Mouse (Mus musculus): ENCODE measurements at regions not wholly inside any gene's neighbourhood (a gene's known extent, or its start where the extent isn't known, plus 50 kb on each side); places are given as distances from the start of the nearest gene placed in this dataset.

DNA sequence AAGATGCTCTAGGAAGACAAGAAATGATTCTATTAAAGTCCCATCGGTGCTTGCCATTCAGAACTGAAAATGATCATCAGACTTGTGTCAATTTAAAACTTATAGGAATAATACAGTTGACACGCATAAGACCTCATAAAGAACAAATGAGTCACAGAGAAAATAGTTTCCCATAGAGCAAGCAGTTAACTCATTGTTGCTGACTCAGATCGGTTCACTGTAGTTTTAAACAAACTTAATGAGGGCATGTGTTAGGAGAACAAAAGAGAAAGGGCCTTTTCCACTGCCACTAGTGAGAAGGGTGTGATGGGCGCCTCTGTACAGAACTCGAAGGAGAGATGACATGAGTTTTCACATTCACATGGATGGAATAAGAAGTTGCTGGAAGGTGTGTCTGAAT lies 118.3 kb upstream of the Ifne start:
- H3K9me3 ChIP-seq (ENCODE audit: control insufficient read depth, low read depth, low read length): no peaks in the 10 kb centered on the region
- H3K4me1 ChIP-seq (ENCODE audit: control insufficient read depth, insufficient read depth, low read length): no peaks in the 10 kb centered on the region
- 74% methylated on average over 5 of the region's 5 CpGs for WGBS
- no peak overlapping the region for H3K27ac ChIP-seq (ENCODE audit: low read length)
- H3K9ac ChIP-seq (replicated peaks; ENCODE audit: low read depth, low read length): no peak overlapping the region
- no peak overlapping the region for H3K4me3 ChIP-seq (ENCODE audit: low read depth, low read length)
- ATAC-seq (ENCODE audit: insufficient number of reproducible peaks, insufficient read depth, low FRiP score, low read depth): no peak
- H3K4me2 ChIP-seq (replicated peaks; ENCODE audit: low read depth, low read length): no peak overlapping the region
- H3K27me3 ChIP-seq (ENCODE audit: control insufficient read depth, insufficient read depth, low read length): no peaks in the 10 kb centered on the region
- no peaks in the 10 kb centered on the region for H3K36me3 ChIP-seq (ENCODE audit: control insufficient read depth, insufficient read depth, low read length)

- Histone ChIP-seq H3K27me3 (ENCODE audit: control insufficient read depth, insufficient read depth, low read length) (no peaks in the 10 kb centered on the region), H3K36me3 (ENCODE audit: control insufficient read depth, insufficient read depth, low read length) (no peaks in the 10 kb centered on the region), H3K4me1 (ENCODE audit: control insufficient read depth, insufficient read depth, low read length) (no peaks in the 10 kb centered on the region), H3K9me3 (ENCODE audit: control insufficient read depth, low read depth, low read length) (no peaks in the 10 kb centered on the region), H3K4me3 (ENCODE audit: low read depth, low read length) (no peak overlapping the region), H3K27ac (ENCODE audit: low read length) (no peak overlapping the region), H3K4me2 (replicated peaks; ENCODE audit: low read depth, low read length) (no peak overlapping the region), H3K9ac (replicated peaks; ENCODE audit: low read depth, low read length) (no peak overlapping the region)
- 77% methylated on average over 5 of the region's 5 CpGs for WGBS
- ATAC-seq (ENCODE audit: insufficient number of reproducible peaks, insufficient read depth, low FRiP score, low read depth): no peak
Measured at GRCm38 (mm10) chr4:88995129-88995919, 115.3 kb upstream of the Ifne start.

- no peak for ATAC-seq (ENCODE audit: insufficient number of reproducible peaks, insufficient read depth, low FRiP score, low read depth)
- WGBS: 76% methylated on average over 4 of the region's 4 CpGs
Measured at GRCm38 (mm10) chr4:88994486-88994885, 114.5 kb upstream of the Ifne start.

GRCm38 (mm10) chr4:88992498-88992897 lies 112.5 kb upstream of the Ifne start:
- Histone ChIP-seq H3K27me3 (ENCODE audit: control insufficient read depth, insufficient read depth, low read length) (no peaks in the 10 kb centered on the region), H3K4me3 (ENCODE audit: low read depth, low read length) (no peak overlapping the region), H3K4me1 (ENCODE audit: control insufficient read depth, insufficient read depth, low read length) (no peaks in the 10 kb centered on the region), H3K36me3 (ENCODE audit: control insufficient read depth, insufficient read depth, low read length) (no peaks in the 10 kb centered on the region), H3K9me3 (ENCODE audit: control insufficient read depth, low read depth, low read length) (no peaks in the 10 kb centered on the region), H3K27ac (ENCODE audit: low read length) (no peak overlapping the region), H3K9ac (replicated peaks; ENCODE audit: low read depth, low read length) (no peak overlapping the region), H3K4me2 (replicated peaks; ENCODE audit: low read depth, low read length) (no peak overlapping the region)
- no peak for ATAC-seq (ENCODE audit: insufficient number of reproducible peaks, insufficient read depth, low FRiP score, low read depth)
- WGBS: 91% methylated on average over 2 of the region's 2 CpGs

More at GRCm38 (mm10) chr4:88994486-88994885, 114.5 kb upstream of the Ifne start:
- H3K4me2 ChIP-seq (replicated peaks; ENCODE audit: low read depth, low read length): no peak overlapping the region
- no peak overlapping the region for H3K4me3 ChIP-seq (ENCODE audit: low read depth, low read length)
- H3K27me3 ChIP-seq (ENCODE audit: control insufficient read depth, insufficient read depth, low read length): no peaks in the 10 kb centered on the region
- no peaks in the 10 kb centered on the region for H3K36me3 ChIP-seq (ENCODE audit: control insufficient read depth, insufficient read depth, low read length)
- H3K27ac ChIP-seq (ENCODE audit: low read length): no peak overlapping the region
- no peaks in the 10 kb centered on the region for H3K9me3 ChIP-seq (ENCODE audit: control insufficient read depth, low read depth, low read length)
- no peak overlapping the region for H3K9ac ChIP-seq (replicated peaks; ENCODE audit: low read depth, low read length)
- no peaks in the 10 kb centered on the region for H3K4me1 ChIP-seq (ENCODE audit: control insufficient read depth, insufficient read depth, low read length)

GRCm38 (mm10) chr4:88988363-88988762 lies 108.4 kb upstream of the Ifne start:
- WGBS: 37% methylated on average over 4 of the region's 4 CpGs
- Histone ChIP-seq H3K4me1 (ENCODE audit: control insufficient read depth, insufficient read depth, low read length) (no peaks in the 10 kb centered on the region), H3K9ac (replicated peaks; ENCODE audit: low read depth, low read length) (no peak overlapping the region), H3K4me2 (replicated peaks; ENCODE audit: low read depth, low read length) (no peak overlapping the region), H3K27ac (ENCODE audit: low read length) (no peak overlapping the region), H3K4me3 (ENCODE audit: low read depth, low read length) (no peak overlapping the region), H3K9me3 (ENCODE audit: control insufficient read depth, low read depth, low read length) (no peaks in the 10 kb centered on the region), H3K36me3 (ENCODE audit: control insufficient read depth, insufficient read depth, low read length) (no peaks in the 10 kb centered on the region), H3K27me3 (ENCODE audit: control insufficient read depth, insufficient read depth, low read length) (no peaks in the 10 kb centered on the region)
- no peak for ATAC-seq (ENCODE audit: insufficient number of reproducible peaks, insufficient read depth, low FRiP score, low read depth)

DNA sequence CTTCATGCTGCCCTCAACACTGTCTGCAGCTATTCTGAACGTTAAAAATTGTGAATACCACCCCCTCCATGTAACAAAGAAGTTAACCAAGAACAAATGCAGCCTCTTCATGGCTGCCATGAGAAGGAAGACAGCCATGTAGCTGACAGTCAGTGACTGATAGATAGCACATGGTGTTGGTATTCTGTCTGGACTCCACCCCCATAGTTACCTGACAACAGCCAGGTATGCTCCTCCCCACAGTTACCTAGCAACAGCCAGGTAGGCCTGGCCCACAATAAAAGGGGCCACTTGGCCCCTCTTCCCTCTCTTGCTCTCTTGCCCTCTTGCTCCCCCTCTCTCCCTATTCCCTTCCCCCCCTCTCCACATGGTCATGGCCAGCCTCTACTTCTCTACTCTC lies 107.1 kb upstream of the Ifne start:
- H3K27me3 ChIP-seq (ENCODE audit: control insufficient read depth, insufficient read depth, low read length): no peaks in the 10 kb centered on the region
- H3K36me3 ChIP-seq (ENCODE audit: control insufficient read depth, insufficient read depth, low read length): no peaks in the 10 kb centered on the region
- no peaks in the 10 kb centered on the region for H3K9me3 ChIP-seq (ENCODE audit: control insufficient read depth, low read depth, low read length)
- no peak overlapping the region for H3K9ac ChIP-seq (replicated peaks; ENCODE audit: low read depth, low read length)
- no peaks in the 10 kb centered on the region for H3K4me1 ChIP-seq (ENCODE audit: control insufficient read depth, insufficient read depth, low read length)
- H3K4me3 ChIP-seq (ENCODE audit: low read depth, low read length): no peak overlapping the region
- no peak overlapping the region for H3K27ac ChIP-seq (ENCODE audit: low read length)
- no peak for ATAC-seq (ENCODE audit: insufficient number of reproducible peaks, insufficient read depth, low FRiP score, low read depth)
- WGBS: 56% methylated on average over 1 of the region's 1 CpGs
- H3K4me2 ChIP-seq (replicated peaks; ENCODE audit: low read depth, low read length): no peak overlapping the region

- no peaks in the 10 kb centered on the region for H3K27me3 ChIP-seq (ENCODE audit: control insufficient read depth, insufficient read depth, low read length)
- ATAC-seq (ENCODE audit: insufficient number of reproducible peaks, insufficient read depth, low FRiP score, low read depth): no peak
- 84% methylated on average over 3 of the region's 3 CpGs for WGBS
Measured at GRCm38 (mm10) chr4:88982457-88982856, 102.5 kb upstream of the Ifne start.

DNA sequence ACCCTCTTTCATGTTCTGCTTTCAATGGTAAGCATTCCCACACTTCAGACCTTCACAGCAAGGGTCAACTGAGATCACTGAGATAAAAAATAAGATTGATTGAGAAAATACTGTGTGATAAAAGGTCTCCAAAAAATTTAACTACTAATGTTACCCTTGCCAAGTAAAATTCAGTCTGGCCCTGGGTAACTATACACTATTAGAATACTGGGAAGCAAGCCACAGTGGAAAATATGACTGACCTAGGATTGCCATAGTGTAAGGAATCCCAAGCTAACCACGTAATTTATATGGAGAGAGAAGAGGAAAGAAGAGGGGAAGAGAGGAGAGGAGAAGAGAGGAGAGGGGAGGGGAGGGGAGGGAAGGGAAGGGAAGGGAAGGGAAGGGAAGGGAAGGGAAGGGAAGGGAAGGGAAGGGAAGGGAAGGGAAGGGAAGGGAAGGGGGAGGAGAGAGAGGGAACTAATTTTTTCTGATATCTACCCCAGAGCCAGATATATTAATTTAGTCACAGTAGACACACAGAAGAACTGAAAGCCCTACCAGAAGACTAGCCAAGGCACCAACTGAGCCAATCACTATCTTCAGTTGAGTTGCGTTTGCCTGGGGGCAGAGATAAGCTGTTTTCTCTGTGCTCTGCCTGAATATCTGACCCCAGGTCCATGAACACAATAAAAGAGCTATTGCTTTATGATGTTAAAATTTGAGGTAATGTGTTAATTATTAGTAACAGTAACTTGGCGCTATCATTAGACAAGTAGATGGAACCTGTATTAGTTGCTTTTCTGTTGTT lies 97.3 kb upstream of the Ifne start:
- H3K4me1 ChIP-seq (ENCODE audit: control insufficient read depth, insufficient read depth, low read length): no peaks in the 10 kb centered on the region
- no peak overlapping the region for H3K4me3 ChIP-seq (ENCODE audit: low read depth, low read length)
- no peaks in the 10 kb centered on the region for H3K27me3 ChIP-seq (ENCODE audit: control insufficient read depth, insufficient read depth, low read length)
- H3K9me3 ChIP-seq (ENCODE audit: control insufficient read depth, low read depth, low read length): no peaks in the 10 kb centered on the region
- no peak overlapping the region for H3K4me2 ChIP-seq (replicated peaks; ENCODE audit: low read depth, low read length)
- H3K27ac ChIP-seq (ENCODE audit: low read length): no peak overlapping the region
- no peaks in the 10 kb centered on the region for H3K36me3 ChIP-seq (ENCODE audit: control insufficient read depth, insufficient read depth, low read length)
- 77% methylated on average over 3 of the region's 3 CpGs for WGBS
- no peak for ATAC-seq (ENCODE audit: insufficient number of reproducible peaks, insufficient read depth, low FRiP score, low read depth)
- no peak overlapping the region for H3K9ac ChIP-seq (replicated peaks; ENCODE audit: low read depth, low read length)

More at GRCm38 (mm10) chr4:88982457-88982856, 102.5 kb upstream of the Ifne start:
- H3K27ac ChIP-seq (ENCODE audit: low read length): no peak overlapping the region
- no peaks in the 10 kb centered on the region for H3K9me3 ChIP-seq (ENCODE audit: control insufficient read depth, low read depth, low read length)
- H3K9ac ChIP-seq (replicated peaks; ENCODE audit: low read depth, low read length): no peak overlapping the region
- H3K4me3 ChIP-seq (ENCODE audit: low read depth, low read length): no peak overlapping the region
- H3K36me3 ChIP-seq (ENCODE audit: control insufficient read depth, insufficient read depth, low read length): no peaks in the 10 kb centered on the region
- no peak overlapping the region for H3K4me2 ChIP-seq (replicated peaks; ENCODE audit: low read depth, low read length)
- no peaks in the 10 kb centered on the region for H3K4me1 ChIP-seq (ENCODE audit: control insufficient read depth, insufficient read depth, low read length)

All from stomach, embryonic 14.5 days (tissue).